Mouse (Mus musculus) lung, postnatal 0 days (tissue): Measurements from ENCODE around the gene Pald1.

Experiments used
- CTCF ChIP-seq: IDR thresholded peaks from 2 replicates; pipeline ENCODE4 v1.5.1; 2016; ENCODE audit warnings: antibody characterized with exemption, mild to moderate bottlenecking
- EP300 ChIP-seq: IDR thresholded peaks from 2 replicates; pipeline ENCODE4 v1.6.1; 2016; ENCODE audit warnings: antibody characterized with exemption, mild to moderate bottlenecking, control low read depth

- TF ChIP-seq CTCF (no peak), EP300 (no peak)
These were observed 32.1 kb downstream of the Pald1 start for GRCm38 (mm10) chr10:61351216-61351615.
